In genomic region chr12:111409583-111409982, GRCm38 (mm10) we compare ENCODE assay signal across 16 mouse cellular contexts. TPM values are rescaled to one million over a fixed set of nuclear protein-coding genes. Genes with fewer than 3 reads are reported as not detected.
DNase-seq lines count a peak whose midpoint lies in the region; ATAC-seq and TF ChIP-seq lines count a peak whose summit lies in the region.
"Had no signal": no experiment of that assay in that cellular context is flagged by ENCODE, and none has a peak within 500 bp of the region (broad histone marks: within the 10 kb centered on the region; RNA-seq: fewer than 3 reads in every experiment).

No protein-coding gene starts in this region.

- no peak for TF ChIP-seq CTCF in brain, embryonic 14.5 days (IDR thresholded peaks at IDR 0.05; ENCODE audit: borderline replicate concordance, extremely low read depth, insufficient read depth, insufficient read length)

- H3K9me3 ChIP-seq in hindbrain, embryonic 15.5 days: no peaks in the 10 kb centered on the region
- H3K9me3 ChIP-seq in hindbrain, embryonic 11.5 days (ENCODE audit: control insufficient read depth, low read length): no peaks in the 10 kb centered on the region
- H3K9me3 ChIP-seq in midbrain, embryonic 13.5 days: no peaks in the 10 kb centered on the region
- H3K9me3 ChIP-seq: liver, embryonic 12.5 days; midbrain, embryonic 12.5 days had no signal

- no peak for DNase-seq in hindbrain, embryonic 11.5 days (ENCODE audit: low spot score)
- peak; percentile 82 for DNase-seq in brain, embryonic 14.5 days (ENCODE audit: low read depth)
- peak; percentile 53 to 65 for DNase-seq in cerebellum, postnatal 25 days
- DNase-seq: heart, adult 18-20 months; heart, postnatal 14 days; lung, postnatal 10 days had no signal

- H3K27me3 ChIP-seq in hindbrain, embryonic 15.5 days: peaks cover 15% of the 10 kb centered on the region
- H3K27me3 ChIP-seq in hindbrain, embryonic 11.5 days (ENCODE audit: control insufficient read depth, insufficient read depth, low read length): peaks cover 21% of the 10 kb centered on the region
- peaks cover 46% of the 10 kb centered on the region for H3K27me3 ChIP-seq in midbrain, embryonic 13.5 days

- TF ChIP-seq POLR2A in brain, embryonic 14.5 days (IDR thresholded peaks at IDR 0.05; ENCODE audit: borderline replicate concordance, extremely low read depth, insufficient read depth, insufficient read length, poor library complexity, severe bottlenecking): no peak

- no peaks in the 10 kb centered on the region for H3K36me3 ChIP-seq in hindbrain, embryonic 15.5 days
- no peaks in the 10 kb centered on the region for H3K36me3 ChIP-seq in hindbrain, embryonic 11.5 days (ENCODE audit: control insufficient read depth, insufficient read depth, low read length)
- H3K36me3 ChIP-seq in midbrain, embryonic 13.5 days: no peaks in the 10 kb centered on the region
- H3K36me3 ChIP-seq: liver, embryonic 12.5 days; midbrain, embryonic 12.5 days had no signal

- no peak overlapping the region for H3K9ac ChIP-seq in hindbrain, embryonic 15.5 days
- H3K9ac ChIP-seq in hindbrain, embryonic 11.5 days (ENCODE audit: low read depth, low read length): no peak overlapping the region
- H3K9ac ChIP-seq in midbrain, embryonic 13.5 days (replicated peaks): peak overlapping the region; percentile 11; the same call in 1 of the 2 replicates
- H3K9ac ChIP-seq: liver, embryonic 12.5 days; midbrain, embryonic 12.5 days had no signal

- H3K27ac ChIP-seq in hindbrain, embryonic 15.5 days (replicated peaks): no peak overlapping the region
- H3K27ac ChIP-seq in hindbrain, embryonic 11.5 days (ENCODE audit: low read depth, low read length): no peak overlapping the region
- no peak overlapping the region for H3K27ac ChIP-seq in midbrain, embryonic 13.5 days
- H3K27ac ChIP-seq: liver, embryonic 12.5 days; midbrain, embryonic 12.5 days had no signal

- WGBS in hindbrain, embryonic 15.5 days: 11% methylated on average over 5 of the region's 5 CpGs
- WGBS in hindbrain, embryonic 11.5 days: 20% methylated on average over 5 of the region's 5 CpGs
- 7% methylated on average over 5 of the region's 5 CpGs for WGBS in midbrain, embryonic 13.5 days

- no peak overlapping the region for H3K4me3 ChIP-seq in hindbrain, embryonic 15.5 days
- no peak overlapping the region for H3K4me3 ChIP-seq in hindbrain, embryonic 11.5 days (ENCODE audit: low read depth, low read length)
- no peak overlapping the region for H3K4me3 ChIP-seq in midbrain, embryonic 13.5 days (replicated peaks)
- H3K4me3 ChIP-seq: liver, embryonic 12.5 days; midbrain, embryonic 12.5 days had no signal

- peaks cover 34% of the 10 kb centered on the region for H3K4me1 ChIP-seq in hindbrain, embryonic 15.5 days (replicated peaks)
- H3K4me1 ChIP-seq in hindbrain, embryonic 11.5 days (replicated peaks; ENCODE audit: control insufficient read depth, insufficient read depth, low read length): peaks cover 2% of the 10 kb centered on the region; the same call in 1 of the 2 replicates
- H3K4me1 ChIP-seq in midbrain, embryonic 13.5 days (replicated peaks): peaks cover 23% of the 10 kb centered on the region

- H3K4me2 ChIP-seq in hindbrain, embryonic 15.5 days: no peak overlapping the region
- no peak overlapping the region for H3K4me2 ChIP-seq in hindbrain, embryonic 11.5 days (replicated peaks; ENCODE audit: low read depth, low read length)
- H3K4me2 ChIP-seq in midbrain, embryonic 13.5 days (replicated peaks): no peak overlapping the region
- H3K4me2 ChIP-seq: liver, embryonic 12.5 days; midbrain, embryonic 12.5 days had no signal

- ATAC-seq in hindbrain, embryonic 15.5 days (ENCODE audit: low FRiP score, low read depth): peak; percentile 35; the same call in 1 of the 2 replicates
- no peak for ATAC-seq in hindbrain, embryonic 11.5 days (ENCODE audit: low FRiP score)
- no peak for ATAC-seq in midbrain, embryonic 13.5 days
- ATAC-seq in activated CD4-positive, CD25-positive, alpha-beta regulatory T cell, adult 4 months: no peak
- ATAC-seq in megakaryocyte-erythroid progenitor cell, adult 5-6 weeks (replicated peaks; ENCODE audit: low FRiP score, low TSS enrichment, poor library complexity, severe bottlenecking): no peak
- ATAC-seq: intestine, postnatal 0 days; liver, embryonic 12.5 days had no signal

RNA-seq across cellular contexts. Expression of gene Lbhd2, which starts 3.0 kb away (rescaled TPM):
- polyA plus RNA-seq in hindbrain, embryonic 15.5 days (2015; fragmentation: Nextera tagmentation; extraction: Ambion mirVana): 1.6 and 1.9 TPM in 2 replicates
- 0.47 TPM in 1 of 2 replicates, not detected in the other for polyA plus RNA-seq in hindbrain, embryonic 11.5 days (2014; fragmentation: Nextera tagmentation; extraction: Ambion mirVana)
- 0.46 and 0.93 TPM in 2 replicates for polyA plus RNA-seq in brain, embryonic 14.5 days (2012; rRNA removed)
- polyA plus RNA-seq in midbrain, embryonic 13.5 days (2015; fragmentation: Nextera tagmentation; extraction: Ambion mirVana): 0.32 TPM in 1 of 2 replicates, not detected in the other
- polyA plus RNA-seq in activated CD4-positive, CD25-positive, alpha-beta regulatory T cell, adult 4 months (2017; shearing (Covaris generic)): not detected
- total RNA-seq in megakaryocyte-erythroid progenitor cell, adult 5-6 weeks (2014; fragmentation: Nextera tagmentation): not detected in 2 replicates
- not detected in 2 replicates for total RNA-seq in megakaryocyte-erythroid progenitor cell, adult 5-6 weeks (2017)
- total RNA-seq: gastrocnemius, adult 18-20 months; heart, adult 18-20 months; heart, postnatal 14 days; MEL had no signal
- polyA plus RNA-seq: liver, embryonic 12.5 days had no signal

RNA-seq across cellular contexts. Expression of gene Exoc3l4, which starts 7.2 kb away (rescaled TPM):
- 2.2 and 2.9 TPM in 2 replicates for polyA plus RNA-seq in hindbrain, embryonic 15.5 days (2015; fragmentation: Nextera tagmentation; extraction: Ambion mirVana)
- polyA plus RNA-seq in hindbrain, embryonic 11.5 days (2014; fragmentation: Nextera tagmentation; extraction: Ambion mirVana): 3.5 and 3.8 TPM in 2 replicates
- polyA plus RNA-seq in brain, embryonic 14.5 days (2012; rRNA removed): 3.5 and 3.9 TPM in 2 replicates
- polyA plus RNA-seq in midbrain, embryonic 13.5 days (2015; fragmentation: Nextera tagmentation; extraction: Ambion mirVana): 2.0 and 2.4 TPM in 2 replicates
- polyA plus RNA-seq in activated CD4-positive, CD25-positive, alpha-beta regulatory T cell, adult 4 months (2017; shearing (Covaris generic)): not detected
- total RNA-seq in megakaryocyte-erythroid progenitor cell, adult 5-6 weeks (2014; fragmentation: Nextera tagmentation): 0.27 TPM in 1 of 2 replicates, not detected in the other
- total RNA-seq in megakaryocyte-erythroid progenitor cell, adult 5-6 weeks (2017): not detected in 2 replicates

RNA-seq across cellular contexts. Expression of gene Cdc42bpb, which starts 32.1 kb away (rescaled TPM):
- polyA plus RNA-seq in hindbrain, embryonic 15.5 days (2015; fragmentation: Nextera tagmentation; extraction: Ambion mirVana): 41.2 and 42.4 TPM in 2 replicates
- polyA plus RNA-seq in hindbrain, embryonic 11.5 days (2014; fragmentation: Nextera tagmentation; extraction: Ambion mirVana): 28.6 and 31.9 TPM in 2 replicates
- 236 and 250 TPM in 2 replicates for polyA plus RNA-seq in brain, embryonic 14.5 days (2012; rRNA removed)
- polyA plus RNA-seq in midbrain, embryonic 13.5 days (2015; fragmentation: Nextera tagmentation; extraction: Ambion mirVana): 37.7 and 39.8 TPM in 2 replicates
- under 1 TPM; 0.25 to 0.27 TPM for polyA plus RNA-seq in activated CD4-positive, CD25-positive, alpha-beta regulatory T cell, adult 4 months (2017; shearing (Covaris generic))
- total RNA-seq in megakaryocyte-erythroid progenitor cell, adult 5-6 weeks (2014; fragmentation: Nextera tagmentation): 7.9 and 11.5 TPM in 2 replicates
- total RNA-seq in megakaryocyte-erythroid progenitor cell, adult 5-6 weeks (2017): 2.6 and 9.6 TPM in 2 replicates
- total RNA-seq: MEL had no signal

RNA-seq across cellular contexts. Expression of gene Tnfaip2, which starts 32.7 kb away (rescaled TPM):
- polyA plus RNA-seq in hindbrain, embryonic 15.5 days (2015; fragmentation: Nextera tagmentation; extraction: Ambion mirVana): 0.49 and 1.6 TPM in 2 replicates
- polyA plus RNA-seq in hindbrain, embryonic 11.5 days (2014; fragmentation: Nextera tagmentation; extraction: Ambion mirVana): 1.9 and 2.0 TPM in 2 replicates
- 1.6 and 1.7 TPM in 2 replicates for polyA plus RNA-seq in brain, embryonic 14.5 days (2012; rRNA removed)
- 0.28 and 1.3 TPM in 2 replicates for polyA plus RNA-seq in midbrain, embryonic 13.5 days (2015; fragmentation: Nextera tagmentation; extraction: Ambion mirVana)
- polyA plus RNA-seq in activated CD4-positive, CD25-positive, alpha-beta regulatory T cell, adult 4 months (2017; shearing (Covaris generic)): not detected
- total RNA-seq in megakaryocyte-erythroid progenitor cell, adult 5-6 weeks (2014; fragmentation: Nextera tagmentation): 163 and 178 TPM in 2 replicates
- total RNA-seq in megakaryocyte-erythroid progenitor cell, adult 5-6 weeks (2017): 102 and 149 TPM in 2 replicates
- polyA plus RNA-seq: neural tube, embryonic 14.5 days had no signal

Comparison
In these comparisons a context has a peak if more than half of its experiments do, and no peak if none do; other contexts are left out.
1. RNA of gene Cdc42bpb, which starts 32.1 kb away (polyA plus RNA-seq): 236 to 250 TPM in brain, embryonic 14.5 days, 41.2 to 42.4 TPM in hindbrain, embryonic 15.5 days, 37.7 to 39.8 TPM in midbrain, embryonic 13.5 days and 28.6 to 31.9 TPM in hindbrain, embryonic 11.5 days; 0.25 to 0.27 TPM in activated CD4-positive, CD25-positive, alpha-beta regulatory T cell, adult 4 months; every median in the first group is over 10 times any median in the second.